Mouse (Mus musculus): ENCODE results near the gene Rgsl1. TPM values are rescaled to one million over a fixed set of nuclear protein-coding genes. Genes with fewer than 3 reads are reported as not detected.

Gene Rgsl1
- polyA plus RNA-seq, 1 experiment from 2014 or later: 0.08 TPM

DNA sequence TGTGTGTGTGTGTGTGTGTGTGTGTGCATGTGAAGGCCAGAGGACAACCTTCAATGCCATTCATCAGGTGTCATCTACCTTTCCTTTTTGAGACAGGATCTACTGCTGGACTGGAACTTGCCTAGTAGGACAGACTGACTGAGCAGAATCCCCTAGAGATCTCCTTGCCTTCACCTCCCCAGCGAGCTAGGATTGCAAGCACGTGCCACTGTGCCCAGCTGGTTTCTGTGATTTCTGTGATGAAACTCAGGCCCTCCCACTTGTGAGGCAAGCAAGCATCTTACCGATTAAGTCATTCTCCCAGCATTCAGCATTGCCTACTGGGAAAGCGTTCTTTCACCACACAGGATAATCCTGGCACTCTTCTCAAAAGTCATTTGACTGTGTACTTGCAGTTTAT, 13.2 kb downstream of the Rgsl1 start:
- 75% methylated on average over 4 of the region's 4 CpGs for WGBS
- H3K36me3 ChIP-seq: no peaks in the 10 kb centered on the region
- no peak overlapping the region for H3K27ac ChIP-seq
- no peak overlapping the region for H3K4me2 ChIP-seq (replicated peaks)
- H3K9me3 ChIP-seq: no peaks in the 10 kb centered on the region
- no peaks in the 10 kb centered on the region for H3K27me3 ChIP-seq
- H3K9ac ChIP-seq (replicated peaks): no peak overlapping the region
- no peak overlapping the region for H3K4me3 ChIP-seq (replicated peaks)
- ATAC-seq: no peak
- H3K4me1 ChIP-seq (replicated peaks): no peaks in the 10 kb centered on the region

- H3K4me2 ChIP-seq (replicated peaks): no peak overlapping the region
- H3K36me3 ChIP-seq: no peaks in the 10 kb centered on the region
- H3K27me3 ChIP-seq: no peaks in the 10 kb centered on the region
- WGBS: 75% methylated on average over 3 of the region's 3 CpGs
- no peak for ATAC-seq
- H3K4me3 ChIP-seq (replicated peaks): no peak overlapping the region
- no peaks in the 10 kb centered on the region for H3K4me1 ChIP-seq (replicated peaks)
- no peaks in the 10 kb centered on the region for H3K9me3 ChIP-seq
- no peak overlapping the region for H3K9ac ChIP-seq (replicated peaks)
- no peak overlapping the region for H3K27ac ChIP-seq
Observed at GRCm38 (mm10) chr1:153820216-153820615, 23.7 kb downstream of the Rgsl1 start.

GRCm38 (mm10) chr1:153814278-153814677, 29.7 kb downstream of the Rgsl1 start:
- Histone ChIP-seq H3K27ac (no peak overlapping the region), H3K9me3 (no peaks in the 10 kb centered on the region), H3K36me3 (no peaks in the 10 kb centered on the region), H3K4me1 (replicated peaks) (no peaks in the 10 kb centered on the region), H3K9ac (replicated peaks) (no peak overlapping the region), H3K27me3 (no peaks in the 10 kb centered on the region), H3K4me3 (replicated peaks) (no peak overlapping the region), H3K4me2 (replicated peaks) (no peak overlapping the region)
- ATAC-seq: no peak
- 61% methylated on average over 2 of the region's 2 CpGs for WGBS

GRCm38 (mm10) chr1:153807390-153807993, 36.5 kb downstream of the Rgsl1 start:
- Histone ChIP-seq H3K4me3 (replicated peaks) (no peak overlapping the region), H3K27me3 (0 out of 2 replicates have a peak, but pooled peaks cover 2% of the 10 kb centered on the region), H3K36me3 (no peaks in the 10 kb centered on the region), H3K9ac (replicated peaks) (no peak overlapping the region), H3K27ac (no peak overlapping the region), H3K9me3 (no peaks in the 10 kb centered on the region), H3K4me2 (replicated peaks) (no peak overlapping the region), H3K4me1 (replicated peaks) (peaks cover 5% of the 10 kb centered on the region)
- WGBS: 52% methylated on average over 13 of the region's 13 CpGs
- ATAC-seq: no peak

- peaks cover 5% of the 10 kb centered on the region for H3K4me1 ChIP-seq (replicated peaks)
- H3K4me3 ChIP-seq (replicated peaks): no peak overlapping the region
- ATAC-seq: no peak
- no peak overlapping the region for H3K9ac ChIP-seq (replicated peaks)
- no peaks in the 10 kb centered on the region for H3K36me3 ChIP-seq
- H3K27me3 ChIP-seq: 0 out of 2 replicates have a peak, but pooled peaks cover 2% of the 10 kb centered on the region
- H3K9me3 ChIP-seq: no peaks in the 10 kb centered on the region
- no peak overlapping the region for H3K27ac ChIP-seq
- no peak overlapping the region for H3K4me2 ChIP-seq (replicated peaks)
- WGBS: 34% methylated on average over 8 of the region's 8 CpGs
Observed at GRCm38 (mm10) chr1:153803530-153803929, 40.4 kb downstream of the Rgsl1 start.

- Histone ChIP-seq H3K9ac (replicated peaks) (no peak overlapping the region), H3K27ac (no peak overlapping the region), H3K4me1 (replicated peaks) (peaks cover 5% of the 10 kb centered on the region), H3K9me3 (no peaks in the 10 kb centered on the region), H3K4me2 (replicated peaks) (no peak overlapping the region), H3K36me3 (no peaks in the 10 kb centered on the region), H3K4me3 (replicated peaks) (no peak overlapping the region), H3K27me3 (0 out of 2 replicates have a peak, but pooled peaks cover 2% of the 10 kb centered on the region)
- ATAC-seq: no peak
- WGBS: 70% methylated on average over 7 of the region's 7 CpGs
Observed at GRCm38 (mm10) chr1:153802691-153803090, 41.3 kb downstream of the Rgsl1 start.

GRCm38 (mm10) chr1:153794241-153794640, 49.7 kb downstream of the Rgsl1 start:
- no peaks in the 10 kb centered on the region for H3K9me3 ChIP-seq
- no peak overlapping the region for H3K9ac ChIP-seq (replicated peaks)
- H3K36me3 ChIP-seq: no peaks in the 10 kb centered on the region
- WGBS: 86% methylated on average over 3 of the region's 3 CpGs
- no peaks in the 10 kb centered on the region for H3K4me1 ChIP-seq (replicated peaks)
- no peak overlapping the region for H3K4me2 ChIP-seq (replicated peaks)
- no peak for ATAC-seq
- H3K27me3 ChIP-seq: no peaks in the 10 kb centered on the region
- H3K27ac ChIP-seq: no peak overlapping the region
- H3K4me3 ChIP-seq (replicated peaks): no peak overlapping the region

DNA sequence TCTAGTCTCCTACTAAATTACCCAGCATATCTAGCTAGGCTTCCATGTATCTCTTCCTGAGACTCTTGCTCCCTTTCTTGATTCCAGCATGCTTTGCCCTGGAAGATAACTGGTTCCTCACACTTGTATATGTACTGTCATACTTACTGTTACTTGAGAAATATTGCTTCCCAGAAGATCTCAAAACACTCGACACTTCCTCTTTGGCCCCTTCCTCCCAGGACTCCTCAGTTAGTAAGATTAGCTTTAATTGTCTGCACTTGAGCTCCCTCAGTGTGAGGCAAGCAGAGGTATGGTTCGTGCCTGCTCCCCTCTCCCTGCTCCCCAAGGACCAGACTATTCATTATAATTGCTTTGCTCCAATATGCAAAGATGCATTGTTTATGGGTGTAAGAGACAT, 53.2 kb downstream of the Rgsl1 start:
- H3K4me3 ChIP-seq (replicated peaks): no peak overlapping the region
- no peak for ATAC-seq
- WGBS: 59% methylated on average over 2 of the region's 2 CpGs
- no peak overlapping the region for H3K4me2 ChIP-seq (replicated peaks)
- H3K36me3 ChIP-seq: no peaks in the 10 kb centered on the region
- H3K9ac ChIP-seq (replicated peaks): no peak overlapping the region
- H3K9me3 ChIP-seq: no peaks in the 10 kb centered on the region
- no peaks in the 10 kb centered on the region for H3K27me3 ChIP-seq
- no peaks in the 10 kb centered on the region for H3K4me1 ChIP-seq (replicated peaks)
- H3K27ac ChIP-seq: no peak overlapping the region

DNA sequence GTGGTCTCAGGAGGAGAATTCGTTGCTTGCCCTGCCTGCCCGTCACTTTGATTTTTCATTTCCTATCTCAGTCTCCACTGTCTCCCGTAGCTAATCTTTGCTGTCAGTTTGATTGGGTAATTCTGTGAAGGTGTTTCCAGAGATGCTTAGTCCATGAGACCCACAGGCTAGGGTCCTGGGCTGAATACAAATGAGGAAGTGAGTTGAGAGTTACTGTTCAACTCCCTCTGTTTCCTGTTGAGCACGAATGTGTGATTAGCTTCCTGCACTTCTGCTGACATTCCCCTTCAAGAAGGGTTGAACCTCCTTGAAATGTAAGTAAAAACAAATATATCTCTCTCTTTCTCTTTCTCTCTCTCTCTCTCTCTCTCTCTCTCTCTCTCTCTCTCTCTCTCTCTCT, 58.3 kb downstream of the Rgsl1 start:
- no peak for ATAC-seq

DNA sequence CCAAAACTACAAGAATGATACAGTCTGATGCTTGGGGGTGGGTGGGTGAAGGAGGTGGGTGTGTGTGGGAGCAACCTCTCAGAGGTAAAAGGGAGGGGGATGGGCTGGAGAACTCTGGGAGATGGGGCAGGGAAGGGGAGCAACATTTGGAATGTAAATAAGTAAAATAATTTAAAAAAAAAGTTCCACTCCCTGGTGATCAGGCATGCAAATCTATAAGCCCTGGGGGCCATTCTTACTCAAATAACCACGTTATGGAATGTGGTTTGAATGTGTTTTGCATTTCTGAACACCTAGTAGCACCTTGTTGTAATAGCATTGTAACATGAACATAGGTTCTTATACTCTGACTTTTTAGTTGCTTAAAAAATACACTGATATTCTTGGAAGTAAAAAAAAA, 60.6 kb downstream of the Rgsl1 start:
- no peak overlapping the region for H3K9ac ChIP-seq (replicated peaks)
- no peak overlapping the region for H3K27ac ChIP-seq
- no peak overlapping the region for H3K4me3 ChIP-seq (replicated peaks)
- H3K9me3 ChIP-seq: no peaks in the 10 kb centered on the region
- 40% methylated on average over 1 of the region's 1 CpGs for WGBS
- H3K4me2 ChIP-seq (replicated peaks): no peak overlapping the region
- H3K4me1 ChIP-seq (replicated peaks): no peaks in the 10 kb centered on the region
- no peaks in the 10 kb centered on the region for H3K36me3 ChIP-seq
- no peak for ATAC-seq
- no peaks in the 10 kb centered on the region for H3K27me3 ChIP-seq

More for the DNA sequence above, 58.3 kb downstream of the Rgsl1 start:
- Histone ChIP-seq H3K27ac (no peak overlapping the region), H3K27me3 (no peaks in the 10 kb centered on the region), H3K9ac (replicated peaks) (no peak overlapping the region), H3K36me3 (no peaks in the 10 kb centered on the region), H3K4me1 (replicated peaks) (no peaks in the 10 kb centered on the region), H3K4me2 (replicated peaks) (no peak overlapping the region), H3K9me3 (no peaks in the 10 kb centered on the region), H3K4me3 (replicated peaks) (no peak overlapping the region)
- WGBS: 66% methylated on average over 4 of the region's 4 CpGs

DNA sequence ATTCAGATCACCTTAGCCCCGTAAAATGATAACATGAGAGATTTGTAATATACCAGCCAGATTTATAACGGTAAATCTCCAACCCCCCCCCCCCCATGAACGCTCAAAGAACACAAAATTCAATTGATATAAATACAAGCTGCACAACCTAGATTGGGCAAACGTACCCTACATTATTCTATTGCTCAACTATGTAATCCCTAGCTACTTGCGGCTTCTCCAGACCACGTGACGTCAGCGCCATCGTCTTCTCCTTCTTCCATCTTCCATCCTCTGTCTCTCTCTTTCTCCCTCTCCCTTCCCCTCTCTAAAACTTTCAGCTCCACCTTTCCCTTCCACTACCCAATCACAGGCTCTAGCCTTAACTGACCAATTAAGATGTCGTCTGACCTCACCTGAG, 65.7 kb downstream of the Rgsl1 start:
- Histone ChIP-seq H3K4me1 (replicated peaks) (no peaks in the 10 kb centered on the region), H3K4me3 (replicated peaks) (no peak overlapping the region), H3K9ac (replicated peaks) (no peak overlapping the region), H3K4me2 (replicated peaks) (no peak overlapping the region), H3K27ac (no peak overlapping the region), H3K27me3 (no peaks in the 10 kb centered on the region), H3K36me3 (no peaks in the 10 kb centered on the region), H3K9me3 (no peaks in the 10 kb centered on the region)
- ATAC-seq: no peak
- 94% methylated on average over 10 of the region's 10 CpGs for WGBS

DNA sequence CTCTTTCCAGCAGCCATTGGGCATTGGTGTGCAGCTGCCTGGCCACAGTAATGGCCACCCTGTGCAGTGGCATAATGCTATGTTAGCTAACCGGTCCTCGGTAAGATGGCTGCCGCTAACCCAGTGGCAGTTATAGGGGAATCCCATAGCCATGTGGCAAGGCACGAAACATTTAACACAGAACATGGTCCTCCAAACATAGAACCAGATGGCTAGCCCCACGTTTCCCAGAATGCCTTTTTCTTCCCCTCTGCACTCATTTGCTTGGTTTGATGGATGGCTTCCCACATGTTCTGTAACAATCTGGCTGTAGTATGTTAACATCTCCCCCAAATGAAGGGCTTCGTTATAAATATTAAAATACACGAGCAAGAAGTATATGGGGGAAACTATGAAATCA, 67.7 kb downstream of the Rgsl1 start:
- Histone ChIP-seq H3K4me3 (replicated peaks) (no peak overlapping the region), H3K4me1 (replicated peaks) (no peaks in the 10 kb centered on the region), H3K27ac (no peak overlapping the region), H3K27me3 (no peaks in the 10 kb centered on the region), H3K36me3 (no peaks in the 10 kb centered on the region), H3K4me2 (replicated peaks) (no peak overlapping the region), H3K9me3 (no peaks in the 10 kb centered on the region), H3K9ac (replicated peaks) (no peak overlapping the region)
- no peak for ATAC-seq
- 92% methylated on average over 7 of the region's 7 CpGs for WGBS

DNA sequence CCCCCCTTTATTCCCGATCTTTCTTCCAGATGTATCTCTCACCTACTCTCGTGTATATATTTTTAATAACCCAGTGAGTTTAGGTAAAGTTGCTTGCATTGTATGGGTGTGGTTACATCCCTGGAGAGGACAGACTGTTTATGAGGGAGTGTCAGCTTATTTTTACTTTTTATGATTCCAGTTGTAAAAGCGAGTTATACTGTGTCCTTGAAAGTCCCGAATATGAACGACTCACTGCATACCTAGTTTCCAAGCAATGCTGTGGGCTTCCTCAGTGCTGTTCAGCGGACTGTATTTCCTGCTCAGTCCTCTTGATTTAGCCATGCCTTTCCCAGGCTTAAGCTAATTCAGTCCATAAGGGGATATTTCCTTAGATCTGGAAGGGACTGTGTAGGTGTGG, 68.8 kb downstream of the Rgsl1 start:
- H3K4me3 ChIP-seq (replicated peaks): no peak overlapping the region
- H3K9me3 ChIP-seq: no peaks in the 10 kb centered on the region
- no peaks in the 10 kb centered on the region for H3K36me3 ChIP-seq
- no peak overlapping the region for H3K27ac ChIP-seq
- H3K4me1 ChIP-seq (replicated peaks): no peaks in the 10 kb centered on the region
- no peak overlapping the region for H3K4me2 ChIP-seq (replicated peaks)
- WGBS: 93% methylated on average over 6 of the region's 6 CpGs
- no peak overlapping the region for H3K9ac ChIP-seq (replicated peaks)
- H3K27me3 ChIP-seq: no peaks in the 10 kb centered on the region
- ATAC-seq: no peak
